Mouse (Mus musculus) midbrain, embryonic 10.5 days (tissue): ENCODE data around the gene Taz. TPM values are rescaled to one million over a fixed set of nuclear protein-coding genes. Genes with fewer than 3 reads are reported as not detected.

ENCODE experiments used
- DNase-seq: peaks from one replicate; pipeline ENCODE4 v3.0.0-alpha.2; 2017; ENCODE audit warnings: low spot score
- H3K27ac ChIP-seq: fragments of 300-500 bp; sonication (generic); replicated peaks from 2 replicates; pipeline ENCODE4 v1.5.1; 2016; ENCODE audit warnings: mild to moderate bottlenecking
- H3K27me3 ChIP-seq: fragments of 300-500 bp; sonication (generic); 2 replicates; pipeline ENCODE4 v1.6.1; 2016; ENCODE audit warnings: low read depth, mild to moderate bottlenecking; ENCODE audit not compliant: poor library complexity, severe bottlenecking
- H3K36me3 ChIP-seq: fragments of 300-500 bp; sonication (generic); 2 replicates; pipeline ENCODE4 v1.6.1; 2016; ENCODE audit warnings: mild to moderate bottlenecking, moderate library complexity
- H3K4me1 ChIP-seq: fragments of 300-500 bp; sonication (generic); 2 replicates; pipeline ENCODE4 v1.6.1; 2016
- H3K4me3 ChIP-seq: fragments of 300-500 bp; sonication (generic); 2 replicates; pipeline ENCODE4 v1.5.1; 2016; ENCODE audit warnings: mild to moderate bottlenecking, moderate library complexity
- H3K9me3 ChIP-seq: fragments of 300-500 bp; sonication (generic); replicated peaks from 2 replicates; pipeline ENCODE4 v1.6.1; 2016; ENCODE audit warnings: mild to moderate bottlenecking
- WGBS: fragments of 180-500 bp; shearing (Covaris S2); methylation state at CpG from one replicate; pipeline ENCODE4 v1.1.7; 2016; 5-methylcytosine and 5-hydroxymethylcytosine counted together
- polyA plus RNA-seq: library from polyadenylated mRNA; unstranded; fragments of >200 nt; fragmentation: Nextera tagmentation; extraction: Ambion mirVana; gene quantifications from 2 replicates; pipeline ENCODE4 v1.2.1, GENCODE M21; 2016

Taz gene
- 75.7 and 77.9 TPM in 2 replicates for polyA plus RNA-seq

GRCm38 (mm10) chrX:74281732-74282394 lies at the start of gene Taz, which contains the start of gene Dnase1l1:
TSS of gene Taz (plus strand) at chrX:74281912.
TSS of gene Dnase1l1 (minus strand) at chrX:74282337.
- peak; percentile 47 for DNase-seq
- 16% methylated on average over 16 of the region's 16 CpGs for WGBS

GRCm38 (mm10) chrX:74233196-74233595 lies 48.5 kb upstream of the Taz start:
- H3K4me1 ChIP-seq = no peaks in the 10 kb centered on the region
- DNase-seq = no peak

More at GRCm38 (mm10) chrX:74281732-74282394, at the start of gene Taz, which contains the start of gene Dnase1l1:
- no peaks in the 10 kb centered on the region for H3K27me3 ChIP-seq
- peak within 1 kb of the TSS; percentile 64 for H3K4me3 ChIP-seq
- peak within 1 kb of the TSS; percentile 84 for H3K27ac ChIP-seq
- peaks cover 20% of the 10 kb centered on the region for H3K4me1 ChIP-seq
- no peaks in the 10 kb centered on the region for H3K9me3 ChIP-seq
- 0 out of 2 replicates have a peak, but pooled peaks cover 3% of the 10 kb centered on the region for H3K36me3 ChIP-seq

GRCm38 (mm10) chrX:74240332-74240731 lies 41.4 kb upstream of the Taz start:
- Histone ChIP-seq H3K4me1 (peaks cover 11% of the 10 kb centered on the region), H3K4me3 (no peak overlapping the region), H3K27ac (no peak overlapping the region), H3K27me3 (no peaks in the 10 kb centered on the region), H3K36me3 (peaks cover 86% of the 10 kb centered on the region), H3K9me3 (no peaks in the 10 kb centered on the region)
- WGBS = 91% methylated on average over 4 of the region's 4 CpGs
- no peak for DNase-seq

More at GRCm38 (mm10) chrX:74233196-74233595, 48.5 kb upstream of the Taz start:
- H3K27ac ChIP-seq = no peak overlapping the region
- 99% methylated on average over 5 of the region's 5 CpGs for WGBS
- H3K27me3 ChIP-seq = no peaks in the 10 kb centered on the region
- H3K4me3 ChIP-seq = no peak overlapping the region
- peaks cover 100% of the 10 kb centered on the region for H3K36me3 ChIP-seq
- no peaks in the 10 kb centered on the region for H3K9me3 ChIP-seq

DNA sequence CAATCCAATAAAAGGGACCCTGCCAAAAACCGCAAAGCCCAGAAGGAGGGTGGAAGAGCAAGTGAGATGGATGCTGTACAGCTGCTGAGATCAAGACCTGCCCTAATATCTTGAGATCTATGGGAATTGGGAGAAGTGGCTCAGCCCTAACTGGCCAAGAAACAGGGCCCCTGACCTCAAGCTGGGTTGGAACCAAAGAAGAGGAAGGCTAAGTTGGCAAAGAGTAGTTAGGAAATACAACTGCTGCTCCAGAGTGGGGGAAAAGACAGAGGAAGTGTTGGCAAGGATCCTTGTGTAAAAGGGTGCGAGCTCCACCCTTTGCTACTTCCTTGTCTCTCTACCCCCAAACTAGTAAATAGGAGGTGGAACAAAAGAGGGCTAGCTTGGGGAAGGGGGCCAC lies 38.3 kb upstream of the Taz start:
- peaks cover 55% of the 10 kb centered on the region for H3K36me3 ChIP-seq
- H3K4me1 ChIP-seq = peaks cover 11% of the 10 kb centered on the region
- no peaks in the 10 kb centered on the region; the same call in 1 of the 2 replicates for H3K9me3 ChIP-seq
- H3K27me3 ChIP-seq = no peaks in the 10 kb centered on the region
- peak overlapping the region; percentile 67 for H3K4me3 ChIP-seq
- H3K27ac ChIP-seq = no peak overlapping the region
- WGBS = 90% methylated on average over 2 of the region's 2 CpGs
- DNase-seq = no peak

- WGBS = 78% methylated on average over 3 of the region's 3 CpGs
- Histone ChIP-seq H3K36me3 (peaks cover 51% of the 10 kb centered on the region), H3K9me3 (no peaks in the 10 kb centered on the region; the same call in 1 of the 2 replicates), H3K4me1 (peaks cover 11% of the 10 kb centered on the region), H3K4me3 (peak overlapping the region; percentile 67), H3K27ac (peak overlapping the region; percentile 91), H3K27me3 (no peaks in the 10 kb centered on the region)
- DNase-seq = no peak
These were observed 37.9 kb upstream of the Taz start for GRCm38 (mm10) chrX:74243807-74244206.

GRCm38 (mm10) chrX:74244614-74245083 lies 37.1 kb upstream of the Taz start:
- H3K4me1 ChIP-seq = peaks cover 16% of the 10 kb centered on the region
- H3K9me3 ChIP-seq = peaks cover 2% of the 10 kb centered on the region; the same call in 1 of the 2 replicates
- peak overlapping the region; percentile 67 for H3K4me3 ChIP-seq
- DNase-seq = peak; percentile 37
- H3K27me3 ChIP-seq = no peaks in the 10 kb centered on the region
- peak overlapping the region; percentile 91 for H3K27ac ChIP-seq
- WGBS = 10% methylated on average over 3 of the region's 3 CpGs
- peaks cover 42% of the 10 kb centered on the region for H3K36me3 ChIP-seq

- peak overlapping the region; percentile 67 for H3K4me3 ChIP-seq
- 39% methylated on average over 1 of the region's 1 CpGs for WGBS
- peaks cover 4% of the 10 kb centered on the region; the same call in 1 of the 2 replicates for H3K9me3 ChIP-seq
- no peak for DNase-seq
- H3K36me3 ChIP-seq = peaks cover 38% of the 10 kb centered on the region
- no peaks in the 10 kb centered on the region for H3K27me3 ChIP-seq
- peaks cover 19% of the 10 kb centered on the region for H3K4me1 ChIP-seq
- H3K27ac ChIP-seq = peak overlapping the region; percentile 91
These were observed 36.6 kb upstream of the Taz start for GRCm38 (mm10) chrX:74245107-74245506.

DNA sequence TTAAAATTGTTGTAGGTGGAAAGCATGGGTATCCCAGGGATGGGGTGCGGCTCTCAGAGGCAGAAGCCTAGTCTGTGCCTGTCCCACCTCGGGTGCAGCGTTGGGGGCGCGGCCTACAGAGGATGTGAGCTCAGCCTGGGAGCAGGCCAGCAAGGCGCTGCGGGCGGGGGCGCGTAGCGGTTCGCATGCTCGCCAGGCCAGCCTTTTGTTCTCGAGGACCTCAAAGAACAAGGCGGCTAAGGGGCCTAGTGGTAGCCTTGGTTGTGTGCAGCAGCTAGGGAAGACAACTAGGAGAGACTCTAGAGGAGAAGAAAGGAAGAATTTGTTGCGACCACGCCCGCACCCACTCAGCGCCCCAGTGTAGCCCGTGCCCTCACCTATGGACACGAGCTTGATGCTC lies 36.0 kb upstream of the Taz start:
- Histone ChIP-seq H3K4me1 (peaks cover 19% of the 10 kb centered on the region), H3K27ac (peak overlapping the region; percentile 91), H3K36me3 (peaks cover 32% of the 10 kb centered on the region), H3K4me3 (peak overlapping the region; percentile 67), H3K9me3 (peaks cover 4% of the 10 kb centered on the region; the same call in 1 of the 2 replicates), H3K27me3 (no peaks in the 10 kb centered on the region)
- peak; percentile 72 for DNase-seq
- 28% methylated on average over 21 of the region's 21 CpGs for WGBS

- Histone ChIP-seq H3K27me3 (no peaks in the 10 kb centered on the region), H3K4me3 (peak overlapping the region; percentile 67), H3K36me3 (peaks cover 26% of the 10 kb centered on the region), H3K9me3 (peaks cover 4% of the 10 kb centered on the region; the same call in 1 of the 2 replicates), H3K4me1 (peaks cover 19% of the 10 kb centered on the region), H3K27ac (peak overlapping the region; percentile 91)
- 25% methylated on average over 38 of the region's 38 CpGs for WGBS
- peak; percentile 86 for DNase-seq
These were observed 35.5 kb upstream of the Taz start for GRCm38 (mm10) chrX:74246213-74246681.

GRCm38 (mm10) chrX:74246693-74247092 lies 35.0 kb upstream of the Taz start:
- Histone ChIP-seq H3K9me3 (peaks cover 4% of the 10 kb centered on the region; the same call in 1 of the 2 replicates), H3K27me3 (no peaks in the 10 kb centered on the region), H3K4me3 (peak overlapping the region; percentile 67), H3K36me3 (peaks cover 22% of the 10 kb centered on the region), H3K27ac (peak overlapping the region; percentile 91), H3K4me1 (peaks cover 19% of the 10 kb centered on the region)
- WGBS = 21% methylated on average over 15 of the region's 15 CpGs
- no peak for DNase-seq

- Histone ChIP-seq H3K36me3 (peaks cover 2% of the 10 kb centered on the region), H3K27me3 (no peaks in the 10 kb centered on the region), H3K27ac (no peak overlapping the region), H3K4me3 (0 out of 2 replicates have a peak overlapping the region, but pooled peaks have one; percentile 11), H3K4me1 (peaks cover 15% of the 10 kb centered on the region), H3K9me3 (peaks cover 4% of the 10 kb centered on the region; the same call in 1 of the 2 replicates)
- 13% methylated on average over 3 of the region's 3 CpGs for WGBS
- DNase-seq = peak; percentile 58
These were observed 33.1 kb upstream of the Taz start for GRCm38 (mm10) chrX:74248651-74249050.

DNA sequence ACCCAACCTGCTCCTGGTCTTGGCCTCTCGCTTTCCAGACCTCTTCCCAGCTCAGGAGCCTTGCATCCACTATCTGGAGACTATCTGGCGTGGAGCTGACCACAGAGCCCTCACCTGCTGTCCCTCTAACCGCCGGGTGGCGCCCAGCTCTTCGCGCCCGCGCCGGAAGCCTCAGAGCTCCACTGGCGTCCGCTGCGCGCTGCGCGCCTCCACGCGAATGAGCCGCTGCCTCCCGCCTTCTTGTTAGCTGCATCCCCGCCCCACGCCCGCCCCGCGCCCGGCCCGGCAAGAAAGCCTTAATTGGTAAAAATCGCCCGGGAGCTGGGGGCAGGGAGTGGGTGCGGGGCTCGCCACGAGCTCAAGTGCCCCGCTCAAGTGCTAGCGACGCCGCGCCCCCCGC lies 32.1 kb upstream of the Taz start, which contains the start of gene Flna:
Gene Flna (minus strand): TSS at position 206 of the 400 bp plus-strand sequence.
- WGBS = 14% methylated on average over 38 of the region's 38 CpGs
- Histone ChIP-seq H3K4me3 (peak within 1 kb of the TSS; percentile 59), H3K36me3 (no peaks in the 10 kb centered on the region), H3K4me1 (peaks cover 8% of the 10 kb centered on the region; the same call in 1 of the 2 replicates), H3K27ac (peak within 1 kb of the TSS; percentile 85), H3K27me3 (no peaks in the 10 kb centered on the region), H3K9me3 (peaks cover 4% of the 10 kb centered on the region; the same call in 1 of the 2 replicates)
- DNase-seq = peak; percentile 55
